Mouse (Mus musculus) hindbrain, embryonic 11.5 days (tissue): ENCODE results near the gene Cetn3. TPM values are rescaled to one million over a fixed set of nuclear protein-coding genes. Genes with fewer than 3 reads are reported as not detected.

Experiments used
- ATAC-seq: fragments of 200-750 bp; cut with Nextera tagmentation; 2 replicates; pipeline ENCODE4 v1.8.0; 2017; ENCODE audit warnings: mild to moderate bottlenecking, moderate TSS enrichment, moderate library complexity; ENCODE audit not compliant: low FRiP score
- DNase-seq: peaks from one replicate; pipeline ENCODE4 v3.0.0-alpha.2; 2015; ENCODE audit warnings: low spot score
- H3K27ac ChIP-seq: fragments of 300-500 bp; sonication (generic); 2 replicates; pipeline ENCODE4 v1.5.1; 2014; ENCODE audit warnings: mild to moderate bottlenecking, low read depth, low read length
- H3K27me3 ChIP-seq: fragments of 300-500 bp; sonication (generic); 2 replicates; pipeline ENCODE4 v1.6.1; 2014; ENCODE audit warnings: mild to moderate bottlenecking, low read length, moderate library complexity, mixed read lengths; ENCODE audit not compliant: control insufficient read depth, insufficient read depth
- H3K36me3 ChIP-seq: fragments of 300-500 bp; sonication (generic); 2 replicates; pipeline ENCODE4 v1.6.1; 2014; ENCODE audit warnings: mild to moderate bottlenecking, low read length, moderate library complexity, mixed read lengths; ENCODE audit not compliant: control insufficient read depth, insufficient read depth
- H3K4me1 ChIP-seq: fragments of 300-500 bp; sonication (generic); replicated peaks from 2 replicates; pipeline ENCODE4 v1.6.1; 2014; ENCODE audit warnings: low read length, mixed read lengths; ENCODE audit not compliant: control insufficient read depth, insufficient read depth
- H3K4me2 ChIP-seq: fragments of 300-500 bp; sonication (generic); replicated peaks from 2 replicates; pipeline ENCODE4 v1.6.1; 2014; ENCODE audit warnings: mild to moderate bottlenecking, low read depth, low read length
- H3K4me3 ChIP-seq: fragments of 300-500 bp; sonication (generic); 2 replicates; pipeline ENCODE4 v1.5.1; 2014; ENCODE audit warnings: low read depth, low read length
- H3K9ac ChIP-seq: fragments of 300-500 bp; sonication (generic); 2 replicates; pipeline ENCODE4 v1.6.1; 2014; ENCODE audit warnings: low read depth, low read length
- H3K9me3 ChIP-seq: fragments of 300-500 bp; sonication (generic); 2 replicates; pipeline ENCODE4 v1.6.1; 2016; ENCODE audit warnings: low read length; ENCODE audit not compliant: control insufficient read depth
- WGBS: fragments of 180-500 bp; shearing (Covaris S2); extraction: QIAGEN DNeasy Blood & Tissue Kit; methylation state at CpG from one replicate; pipeline ENCODE4 v1.1.7; 2014; 5-methylcytosine and 5-hydroxymethylcytosine counted together
- polyA plus RNA-seq: library from polyadenylated mRNA; unstranded; fragments of >200 nt; fragmentation: Nextera tagmentation; extraction: Ambion mirVana; gene quantifications from 2 replicates; pipeline ENCODE4 v1.2.1, GENCODE M21; 2014

Gene Cetn3
- polyA plus RNA-seq, result 266 and 275 TPM in 2 replicates

- no peaks in the 10 kb centered on the region for H3K27me3 ChIP-seq
- ATAC-seq, result peak; percentile 95
Observed at GRCm38 (mm10) chr13:81782971-81783404, at the start of gene Cetn3. Gene Cetn3, plus strand, starts transcription at chr13:81783077.

GRCm38 (mm10) chr13:81736606-81737005, 46.3 kb upstream of the Cetn3 start:
- Histone ChIP-seq H3K27ac (no peak overlapping the region), H3K9me3 (no peaks in the 10 kb centered on the region), H3K4me2 (no peak overlapping the region), H3K4me3 (no peak overlapping the region), H3K27me3 (no peaks in the 10 kb centered on the region), H3K36me3 (no peaks in the 10 kb centered on the region), H3K9ac (no peak overlapping the region), H3K4me1 (no peaks in the 10 kb centered on the region)
- WGBS, result 92% methylated on average over 5 of the region's 5 CpGs
- ATAC-seq (no peak), DNase-seq (no peak)

More at GRCm38 (mm10) chr13:81782971-81783404, at the start of gene Cetn3:
- Histone ChIP-seq H3K9me3 (no peaks in the 10 kb centered on the region), H3K4me3 (peak within 1 kb of the TSS; percentile 67), H3K4me2 (peak within 1 kb of the TSS; percentile 45), H3K36me3 (no peaks in the 10 kb centered on the region), H3K9ac (peak within 1 kb of the TSS; percentile 54), H3K4me1 (no peaks in the 10 kb centered on the region), H3K27ac (peak within 1 kb of the TSS; percentile 96)
- WGBS, result under 1% methylated on average over 29 of the region's 29 CpGs
- peak; percentile 92 for DNase-seq

GRCm38 (mm10) chr13:81740898-81741297, 42.0 kb upstream of the Cetn3 start:
- no peaks in the 10 kb centered on the region for H3K36me3 ChIP-seq
- ATAC-seq, result no peak
- WGBS, result 51% methylated on average over 3 of the region's 3 CpGs

GRCm38 (mm10) chr13:81743391-81744091, 39.3 kb upstream of the Cetn3 start:
- H3K4me2 ChIP-seq, result no peak overlapping the region
- WGBS, result 50% methylated on average over 9 of the region's 10 CpGs
- H3K9me3 ChIP-seq, result no peaks in the 10 kb centered on the region
- H3K27ac ChIP-seq, result no peak overlapping the region
- no peak for DNase-seq
- H3K4me1 ChIP-seq, result no peaks in the 10 kb centered on the region
- no peak for ATAC-seq
- H3K36me3 ChIP-seq, result no peaks in the 10 kb centered on the region
- no peak overlapping the region for H3K4me3 ChIP-seq
- H3K9ac ChIP-seq, result no peak overlapping the region
- no peaks in the 10 kb centered on the region for H3K27me3 ChIP-seq

More at GRCm38 (mm10) chr13:81740898-81741297, 42.0 kb upstream of the Cetn3 start:
- Histone ChIP-seq H3K27me3 (no peaks in the 10 kb centered on the region), H3K9ac (no peak overlapping the region), H3K4me1 (no peaks in the 10 kb centered on the region), H3K4me2 (no peak overlapping the region), H3K4me3 (no peak overlapping the region), H3K27ac (no peak overlapping the region), H3K9me3 (no peaks in the 10 kb centered on the region)
- no peak for DNase-seq

- Histone ChIP-seq H3K9ac (no peak overlapping the region), H3K4me3 (no peak overlapping the region), H3K4me2 (no peak overlapping the region), H3K27ac (no peak overlapping the region), H3K9me3 (no peaks in the 10 kb centered on the region), H3K27me3 (no peaks in the 10 kb centered on the region), H3K4me1 (no peaks in the 10 kb centered on the region), H3K36me3 (no peaks in the 10 kb centered on the region)
- DNase-seq, result no peak
- 31% methylated on average over 2 of the region's 2 CpGs for WGBS
- ATAC-seq, result no peak
Observed at GRCm38 (mm10) chr13:81744092-81744396, 38.8 kb upstream of the Cetn3 start.

- H3K4me1 ChIP-seq, result no peaks in the 10 kb centered on the region
- ATAC-seq, result no peak
- H3K4me2 ChIP-seq, result no peak overlapping the region
- H3K36me3 ChIP-seq, result no peaks in the 10 kb centered on the region
- no peak for DNase-seq
- no peak overlapping the region for H3K27ac ChIP-seq
- H3K9ac ChIP-seq, result no peak overlapping the region
- H3K27me3 ChIP-seq, result no peaks in the 10 kb centered on the region
- H3K9me3 ChIP-seq, result no peaks in the 10 kb centered on the region
- H3K4me3 ChIP-seq, result no peak overlapping the region
Observed at GRCm38 (mm10) chr13:81754878-81755277, 28.0 kb upstream of the Cetn3 start.

- ATAC-seq (no peak), DNase-seq (no peak)
- H3K4me3 ChIP-seq, result no peak overlapping the region
- H3K9ac ChIP-seq, result no peak overlapping the region
- WGBS, result 80% methylated on average over 1 of the region's 1 CpGs
- no peaks in the 10 kb centered on the region for H3K27me3 ChIP-seq
- no peaks in the 10 kb centered on the region for H3K9me3 ChIP-seq
- H3K4me1 ChIP-seq, result no peaks in the 10 kb centered on the region
- H3K36me3 ChIP-seq, result no peaks in the 10 kb centered on the region
- H3K4me2 ChIP-seq, result no peak overlapping the region
- H3K27ac ChIP-seq, result no peak overlapping the region
Observed at GRCm38 (mm10) chr13:81755324-81755723, 27.6 kb upstream of the Cetn3 start.

GRCm38 (mm10) chr13:81757058-81757660, 25.7 kb upstream of the Cetn3 start:
- Histone ChIP-seq H3K4me2 (no peak overlapping the region), H3K36me3 (no peaks in the 10 kb centered on the region), H3K4me1 (no peaks in the 10 kb centered on the region), H3K9me3 (no peaks in the 10 kb centered on the region), H3K4me3 (no peak overlapping the region), H3K27ac (no peak overlapping the region), H3K27me3 (no peaks in the 10 kb centered on the region), H3K9ac (no peak overlapping the region)
- ATAC-seq (no peak), DNase-seq (no peak)
- 92% methylated on average over 5 of the region's 5 CpGs for WGBS

GRCm38 (mm10) chr13:81760379-81760778, 22.5 kb upstream of the Cetn3 start:
- no peaks in the 10 kb centered on the region for H3K4me1 ChIP-seq
- ATAC-seq (peak; percentile 58; the same call in 1 of the 2 replicates), DNase-seq (peak; percentile 72)
- no peaks in the 10 kb centered on the region for H3K27me3 ChIP-seq
- no peak overlapping the region for H3K4me2 ChIP-seq
- H3K9ac ChIP-seq, result no peak overlapping the region
- WGBS, result 33% methylated on average over 3 of the region's 3 CpGs
- no peaks in the 10 kb centered on the region for H3K36me3 ChIP-seq
- no peak overlapping the region for H3K4me3 ChIP-seq
- no peak overlapping the region for H3K27ac ChIP-seq
- no peaks in the 10 kb centered on the region for H3K9me3 ChIP-seq
